Mouse (Mus musculus): ENCODE measurements around the gene Sez6l. TPM values are rescaled to one million over a fixed set of nuclear protein-coding genes. Genes with fewer than 3 reads are reported as not detected.

Gene Sez6l
- total RNA-seq, 2 experiments from 2014 or later, result 163 to 173 TPM

GRCm38 (mm10) chr5:112411514-112412335, 165.3 kb downstream of the Sez6l start:
- peak; percentile 12 to 66 for DNase-seq (ENCODE audit: low spot score in 2 of 2)
- intact Hi-C loops (cut with DNase I), result no loop called here

- DNase-seq (ENCODE audit: low spot score in 2 of 2), result no peak
Observed at GRCm38 (mm10) chr5:112411072-112411471, 165.9 kb downstream of the Sez6l start.

GRCm38 (mm10) chr5:112409274-112409673, 167.7 kb downstream of the Sez6l start:
- intact Hi-C loops (cut with DNase I), result no loop called here
- no peak for DNase-seq (ENCODE audit: low spot score in 2 of 2)

More at GRCm38 (mm10) chr5:112411072-112411471, 165.9 kb downstream of the Sez6l start:
- intact Hi-C loops (cut with DNase I), result no loop called here

GRCm38 (mm10) chr5:112406017-112406416, 171.0 kb downstream of the Sez6l start:
- no peak for DNase-seq (ENCODE audit: low spot score in 2 of 2)
- intact Hi-C loops (cut with DNase I), result no loop called here

GRCm38 (mm10) chr5:112402437-112402836, 174.5 kb downstream of the Sez6l start:
- intact Hi-C loops (cut with DNase I), result no loop called here
- no peak for DNase-seq (ENCODE audit: low spot score in 2 of 2)

- intact Hi-C loops (cut with DNase I), result no loop called here
- DNase-seq (ENCODE audit: low spot score in 2 of 2), result no peak
Observed at GRCm38 (mm10) chr5:112399284-112399683, 177.7 kb downstream of the Sez6l start.

GRCm38 (mm10) chr5:112396066-112396465, 180.9 kb downstream of the Sez6l start:
- DNase-seq (ENCODE audit: low spot score in 2 of 2), result no peak
- intact Hi-C loops (cut with DNase I), result no loop called here

- peak; percentile 86 to 88 for DNase-seq (ENCODE audit: low spot score in 2 of 2)
- intact Hi-C loops (cut with DNase I), result loop anchor here (5.0 kb wide), 1 partner anchor 32 kb away; no protein-coding TSS in a partner anchor
Observed at GRCm38 (mm10) chr5:112394779-112395443, 182.1 kb downstream of the Sez6l start, which contains the start of gene Asphd2. Gene Asphd2 (minus strand): TSS chr5:112394866.

GRCm38 (mm10) chr5:112394415-112394763, 182.6 kb downstream of the Sez6l start:
- intact Hi-C loops (cut with DNase I), result loop anchor here (5.0 kb wide), 1 partner anchor 33 kb away; no protein-coding TSS in a partner anchor
- DNase-seq (ENCODE audit: low spot score in 2 of 2), result peak in 1 of 2 experiments; percentile 54

GRCm38 (mm10) chr5:112393741-112394414, 183.1 kb downstream of the Sez6l start:
- intact Hi-C loops (cut with DNase I), result loop anchor here (5.0 kb wide), 1 partner anchor 33 kb away; no protein-coding TSS in a partner anchor
- no peak for DNase-seq (ENCODE audit: low spot score in 2 of 2)

GRCm38 (mm10) chr5:112391676-112392323, 185.2 kb downstream of the Sez6l start:
- DNase-seq (ENCODE audit: low spot score in 2 of 2), result no peak
- intact Hi-C loops (cut with DNase I), result loop anchor here (5.0 kb wide), 1 partner anchor 36 kb away; no protein-coding TSS in a partner anchor

GRCm38 (mm10) chr5:112391002-112391401, 186.0 kb downstream of the Sez6l start:
- DNase-seq (ENCODE audit: low spot score in 2 of 2), result no peak
- intact Hi-C loops (cut with DNase I), result loop anchor here (5.0 kb wide), 1 partner anchor 36 kb away; no protein-coding TSS in a partner anchor

GRCm38 (mm10) chr5:112389352-112389751, 187.6 kb downstream of the Sez6l start:
- intact Hi-C loops (cut with DNase I), result loop anchor here (5.0 kb wide), 1 partner anchor 47 kb away; the partner anchor contains the start of genes Hps4 and Srrd
- DNase-seq (ENCODE audit: low spot score in 2 of 2), result no peak

GRCm38 (mm10) chr5:112385973-112386372, 191.0 kb downstream of the Sez6l start:
- intact Hi-C loops (cut with DNase I), result loop anchor here (5.0 kb wide), 1 partner anchor 44 kb away; the partner anchor contains the start of genes Hps4 and Srrd
- no peak for DNase-seq (ENCODE audit: low spot score in 2 of 2)

GRCm38 (mm10) chr5:112384805-112385472, 192.0 kb downstream of the Sez6l start:
- no peak for DNase-seq (ENCODE audit: low spot score in 2 of 2)
- intact Hi-C loops (cut with DNase I), result loop anchor here (5.0 kb wide), 1 partner anchor 43 kb away; the partner anchor contains the start of genes Hps4 and Srrd

GRCm38 (mm10) chr5:112382641-112383330, 194.2 kb downstream of the Sez6l start:
- DNase-seq (ENCODE audit: low spot score in 2 of 2), result peak; percentile 63 to 65

GRCm38 (mm10) chr5:112382042-112382441, 194.9 kb downstream of the Sez6l start:
- intact Hi-C loops (cut with DNase I), result no loop called here
- peak in 1 of 2 experiments; percentile 4 for DNase-seq (ENCODE audit: low spot score in 2 of 2)

More at GRCm38 (mm10) chr5:112382641-112383330, 194.2 kb downstream of the Sez6l start:
- intact Hi-C loops (cut with DNase I), result no loop called here

- intact Hi-C loops (cut with DNase I), result no loop called here
- DNase-seq (ENCODE audit: low spot score in 2 of 2), result peak in 1 of 2 experiments; percentile 4
Observed at GRCm38 (mm10) chr5:112381154-112381553, 195.8 kb downstream of the Sez6l start.

All from left cerebral cortex, postnatal 36 days (tissue).